Mouse (Mus musculus) thymus, adult 2 months (tissue): ENCODE data around the gene Plxnd1.

Experiments used
- CTCF ChIP-seq: fragments of 200-500 bp; IDR thresholded peaks from 2 replicates; pipeline ENCODE4 v1.5.1; 2012; ENCODE audit warnings: mild to moderate bottlenecking, control low read depth, low read length, moderate library complexity, borderline replicate concordance; ENCODE audit not compliant: control insufficient read depth, poor library complexity, insufficient read depth; ENCODE audit errors: extremely low read depth
- POLR2A ChIP-seq: fragments of 200-500 bp; IDR thresholded peaks from 2 replicates; pipeline ENCODE4 v1.6.1; 2012; ENCODE audit warnings: mild to moderate bottlenecking, low read length, control low read depth, moderate library complexity; ENCODE audit not compliant: control insufficient read depth, poor library complexity, insufficient read depth; ENCODE audit errors: extremely low read depth

- TF ChIP-seq POLR2A (no peak), CTCF (no peak)
Observed at GRCm38 (mm10) chr6:115938011-115938410, 56.8 kb downstream of the Plxnd1 start.
